Mouse (Mus musculus): ENCODE measurements around the gene Grid1. TPM values are rescaled to one million over a fixed set of nuclear protein-coding genes. Genes with fewer than 3 reads are reported as not detected.
A peak's percentile ranks its signal among the peaks of the same experiment; 100 is the strongest.

The Grid1 gene
- polyA plus RNA-seq (2014; fragmentation: Nextera tagmentation; extraction: Ambion mirVana): 0.51 and 0.76 TPM in 2 replicates

GRCm38 (mm10) chr14:34819919-34820652 is at the start of gene Grid1:
Gene Grid1 (plus strand): TSS chr14:34820108.
- WGBS: under 1% methylated on average over 64 of the region's 96 CpGs
- H3K9ac ChIP-seq (ENCODE audit: low read depth, low read length): peak within 1 kb of the TSS; percentile 48; the same call in 1 of the 2 replicates

GRCm38 (mm10) chr14:34770467-34770866 is 49.4 kb upstream of the Grid1 start:
- Histone ChIP-seq H3K4me3 (ENCODE audit: low read length) (no peak overlapping the region), H3K36me3 (ENCODE audit: control insufficient read depth, insufficient read depth, low read length) (no peaks in the 10 kb centered on the region), H3K9ac (ENCODE audit: low read depth, low read length) (no peak overlapping the region), H3K9me3 (ENCODE audit: control insufficient read depth, low read length) (no peaks in the 10 kb centered on the region), H3K4me2 (replicated peaks; ENCODE audit: low read depth, low read length) (no peak overlapping the region), H3K27me3 (ENCODE audit: control insufficient read depth, insufficient read depth, low read length) (no peaks in the 10 kb centered on the region; the same call in 1 of the 2 replicates), H3K4me1 (ENCODE audit: control insufficient read depth, insufficient read depth, low read length) (peaks cover 10% of the 10 kb centered on the region), H3K27ac (ENCODE audit: low read depth, low read length) (no peak overlapping the region)
- ATAC-seq (ENCODE audit: low FRiP score, low TSS enrichment): no peak
- WGBS: 87% methylated on average over 6 of the region's 6 CpGs

More at GRCm38 (mm10) chr14:34819919-34820652, at the start of gene Grid1:
- Histone ChIP-seq H3K36me3 (ENCODE audit: control insufficient read depth, insufficient read depth, low read length) (no peaks in the 10 kb centered on the region), H3K9me3 (ENCODE audit: control insufficient read depth, low read length) (no peaks in the 10 kb centered on the region), H3K27ac (ENCODE audit: low read depth, low read length) (no peak within 1 kb of the TSS), H3K4me1 (ENCODE audit: control insufficient read depth, insufficient read depth, low read length) (0 out of 2 replicates have a peak, but pooled peaks cover 8% of the 10 kb centered on the region), H3K4me3 (ENCODE audit: low read length) (peak within 1 kb of the TSS; percentile 49), H3K27me3 (ENCODE audit: control insufficient read depth, insufficient read depth, low read length) (peaks cover 85% of the 10 kb centered on the region), H3K4me2 (replicated peaks; ENCODE audit: low read depth, low read length) (peak within 1 kb of the TSS; percentile 91)
- peak; percentile 71 for ATAC-seq (ENCODE audit: low FRiP score, low TSS enrichment)

- Histone ChIP-seq H3K27ac (ENCODE audit: low read depth, low read length) (no peak overlapping the region), H3K9ac (ENCODE audit: low read depth, low read length) (no peak overlapping the region), H3K9me3 (ENCODE audit: control insufficient read depth, low read length) (0 out of 2 replicates have a peak, but pooled peaks cover 3% of the 10 kb centered on the region), H3K4me3 (ENCODE audit: low read length) (no peak overlapping the region), H3K4me2 (replicated peaks; ENCODE audit: low read depth, low read length) (no peak overlapping the region), H3K4me1 (ENCODE audit: control insufficient read depth, insufficient read depth, low read length) (peaks cover 10% of the 10 kb centered on the region), H3K36me3 (ENCODE audit: control insufficient read depth, insufficient read depth, low read length) (no peaks in the 10 kb centered on the region), H3K27me3 (ENCODE audit: control insufficient read depth, insufficient read depth, low read length) (no peaks in the 10 kb centered on the region; the same call in 1 of the 2 replicates)
- ATAC-seq (ENCODE audit: low FRiP score, low TSS enrichment): no peak
- 31% methylated on average over 9 of the region's 9 CpGs for WGBS
Measured at GRCm38 (mm10) chr14:34771601-34772000, 48.3 kb upstream of the Grid1 start.

GRCm38 (mm10) chr14:34772132-34772531 is 47.8 kb upstream of the Grid1 start:
- H3K36me3 ChIP-seq (ENCODE audit: control insufficient read depth, insufficient read depth, low read length): no peaks in the 10 kb centered on the region
- H3K4me2 ChIP-seq (replicated peaks; ENCODE audit: low read depth, low read length): no peak overlapping the region
- H3K4me3 ChIP-seq (ENCODE audit: low read length): no peak overlapping the region
- ATAC-seq (ENCODE audit: low FRiP score, low TSS enrichment): no peak
- H3K9me3 ChIP-seq (ENCODE audit: control insufficient read depth, low read length): 0 out of 2 replicates have a peak, but pooled peaks cover 3% of the 10 kb centered on the region
- H3K9ac ChIP-seq (ENCODE audit: low read depth, low read length): no peak overlapping the region
- 68% methylated on average over 7 of the region's 7 CpGs for WGBS
- H3K4me1 ChIP-seq (ENCODE audit: control insufficient read depth, insufficient read depth, low read length): peaks cover 10% of the 10 kb centered on the region
- H3K27me3 ChIP-seq (ENCODE audit: control insufficient read depth, insufficient read depth, low read length): no peaks in the 10 kb centered on the region; the same call in 1 of the 2 replicates
- H3K27ac ChIP-seq (ENCODE audit: low read depth, low read length): no peak overlapping the region

- no peak overlapping the region for H3K27ac ChIP-seq (ENCODE audit: low read depth, low read length)
- no peaks in the 10 kb centered on the region; the same call in 1 of the 2 replicates for H3K27me3 ChIP-seq (ENCODE audit: control insufficient read depth, insufficient read depth, low read length)
- no peak overlapping the region for H3K4me2 ChIP-seq (replicated peaks; ENCODE audit: low read depth, low read length)
- 0 out of 2 replicates have a peak, but pooled peaks cover 3% of the 10 kb centered on the region for H3K9me3 ChIP-seq (ENCODE audit: control insufficient read depth, low read length)
- H3K4me3 ChIP-seq (ENCODE audit: low read length): no peak overlapping the region
- no peaks in the 10 kb centered on the region for H3K36me3 ChIP-seq (ENCODE audit: control insufficient read depth, insufficient read depth, low read length)
- H3K4me1 ChIP-seq (ENCODE audit: control insufficient read depth, insufficient read depth, low read length): peaks cover 10% of the 10 kb centered on the region
- ATAC-seq (ENCODE audit: low FRiP score, low TSS enrichment): no peak
- 77% methylated on average over 3 of the region's 3 CpGs for WGBS
- no peak overlapping the region for H3K9ac ChIP-seq (ENCODE audit: low read depth, low read length)
Measured at GRCm38 (mm10) chr14:34773681-34774080, 46.2 kb upstream of the Grid1 start.

- H3K36me3 ChIP-seq (ENCODE audit: control insufficient read depth, insufficient read depth, low read length): no peaks in the 10 kb centered on the region
- ATAC-seq (ENCODE audit: low FRiP score, low TSS enrichment): no peak
- H3K27me3 ChIP-seq (ENCODE audit: control insufficient read depth, insufficient read depth, low read length): no peaks in the 10 kb centered on the region; the same call in 1 of the 2 replicates
- H3K27ac ChIP-seq (ENCODE audit: low read depth, low read length): no peak overlapping the region
- H3K4me1 ChIP-seq (ENCODE audit: control insufficient read depth, insufficient read depth, low read length): peaks cover 6% of the 10 kb centered on the region; the same call in 1 of the 2 replicates
- WGBS: 79% methylated on average over 6 of the region's 6 CpGs
- no peak overlapping the region for H3K4me2 ChIP-seq (replicated peaks; ENCODE audit: low read depth, low read length)
- H3K4me3 ChIP-seq (ENCODE audit: low read length): no peak overlapping the region
- no peak overlapping the region for H3K9ac ChIP-seq (ENCODE audit: low read depth, low read length)
- H3K9me3 ChIP-seq (ENCODE audit: control insufficient read depth, low read length): 0 out of 2 replicates have a peak, but pooled peaks cover 3% of the 10 kb centered on the region
Measured at GRCm38 (mm10) chr14:34774231-34774630, 45.7 kb upstream of the Grid1 start.

- H3K4me1 ChIP-seq (ENCODE audit: control insufficient read depth, insufficient read depth, low read length): no peaks in the 10 kb centered on the region
- no peak overlapping the region for H3K27ac ChIP-seq (ENCODE audit: low read depth, low read length)
- H3K27me3 ChIP-seq (ENCODE audit: control insufficient read depth, insufficient read depth, low read length): no peaks in the 10 kb centered on the region
- no peaks in the 10 kb centered on the region for H3K36me3 ChIP-seq (ENCODE audit: control insufficient read depth, insufficient read depth, low read length)
- ATAC-seq (ENCODE audit: low FRiP score, low TSS enrichment): no peak
- no peak overlapping the region for H3K4me2 ChIP-seq (replicated peaks; ENCODE audit: low read depth, low read length)
- H3K9me3 ChIP-seq (ENCODE audit: control insufficient read depth, low read length): 0 out of 2 replicates have a peak, but pooled peaks cover 3% of the 10 kb centered on the region
- H3K9ac ChIP-seq (ENCODE audit: low read depth, low read length): no peak overlapping the region
- H3K4me3 ChIP-seq (ENCODE audit: low read length): no peak overlapping the region
- WGBS: 89% methylated on average over 12 of the region's 12 CpGs
Measured at GRCm38 (mm10) chr14:34776719-34777385, 43.1 kb upstream of the Grid1 start.

- H3K9me3 ChIP-seq (ENCODE audit: control insufficient read depth, low read length): 0 out of 2 replicates have a peak, but pooled peaks cover 3% of the 10 kb centered on the region
- peak; percentile 51; the same call in 1 of the 2 replicates for ATAC-seq (ENCODE audit: low FRiP score, low TSS enrichment)
- H3K4me1 ChIP-seq (ENCODE audit: control insufficient read depth, insufficient read depth, low read length): no peaks in the 10 kb centered on the region
- 18% methylated on average over 10 of the region's 10 CpGs for whole genome bisulfite sequencing
- H3K27me3 ChIP-seq (ENCODE audit: control insufficient read depth, insufficient read depth, low read length): no peaks in the 10 kb centered on the region
- no peak overlapping the region for H3K9ac ChIP-seq (ENCODE audit: low read depth, low read length)
- no peak overlapping the region for H3K4me2 ChIP-seq (replicated peaks; ENCODE audit: low read depth, low read length)
- no peaks in the 10 kb centered on the region for H3K36me3 ChIP-seq (ENCODE audit: control insufficient read depth, insufficient read depth, low read length)
- no peak overlapping the region for H3K4me3 ChIP-seq (ENCODE audit: low read length)
- no peak overlapping the region for H3K27ac ChIP-seq (ENCODE audit: low read depth, low read length)
Measured at GRCm38 (mm10) chr14:34777810-34778209, 42.1 kb upstream of the Grid1 start.

Data from kidney, embryonic 14.5 days (tissue).